Mouse (Mus musculus): ENCODE data around the gene Kif1b. TPM values are rescaled to one million over a fixed set of nuclear protein-coding genes. Genes with fewer than 3 reads are reported as not detected.

The Kif1b gene
- polyA plus RNA-seq, 1 experiment from 2014 or later: 96.4 TPM

DNA sequence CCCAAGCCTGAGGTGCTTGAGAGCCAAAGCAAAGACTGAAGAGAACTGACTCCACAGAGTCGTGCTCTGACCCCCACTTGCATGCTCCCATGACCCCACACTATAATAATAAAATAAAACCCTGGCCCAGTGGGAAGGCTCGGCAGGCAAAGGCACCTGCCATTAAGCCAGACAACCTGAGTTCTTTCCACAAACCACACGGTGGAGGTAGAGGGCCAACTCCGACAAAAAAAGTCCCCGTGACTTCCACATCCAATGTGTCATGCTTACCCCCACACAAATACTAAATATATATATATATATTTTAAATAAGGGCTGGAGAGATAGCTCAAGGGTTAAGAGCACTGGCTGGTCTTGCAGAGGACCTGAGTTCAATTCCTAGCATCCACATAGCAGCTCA is 143.3 kb downstream of the Kif1b start:
- Histone ChIP-seq H3K27ac (ENCODE audit: low read depth, low read length) (no peak overlapping the region), H3K9ac (ENCODE audit: low read length) (no peak overlapping the region), H3K4me1 (replicated peaks; ENCODE audit: control insufficient read depth, insufficient read depth, low read length) (no peaks in the 10 kb centered on the region; the same call in 1 of the 2 replicates), H3K4me2 (ENCODE audit: low read depth, low read length, severe bottlenecking) (no peak overlapping the region), H3K4me3 (ENCODE audit: low read depth, low read length) (no peak overlapping the region), H3K27me3 (ENCODE audit: control insufficient read depth, insufficient read depth, low read length) (no peaks in the 10 kb centered on the region), H3K9me3 (ENCODE audit: control insufficient read depth, low read length) (no peaks in the 10 kb centered on the region), H3K36me3 (ENCODE audit: control insufficient read depth, insufficient read depth, low read length) (peaks cover 6% of the 10 kb centered on the region)
- 73% methylated on average over 5 of the region's 5 CpGs for WGBS
- ATAC-seq (replicated peaks; ENCODE audit: low FRiP score) (no peak), DNase-seq (ENCODE audit: low spot score) (no peak)

DNA sequence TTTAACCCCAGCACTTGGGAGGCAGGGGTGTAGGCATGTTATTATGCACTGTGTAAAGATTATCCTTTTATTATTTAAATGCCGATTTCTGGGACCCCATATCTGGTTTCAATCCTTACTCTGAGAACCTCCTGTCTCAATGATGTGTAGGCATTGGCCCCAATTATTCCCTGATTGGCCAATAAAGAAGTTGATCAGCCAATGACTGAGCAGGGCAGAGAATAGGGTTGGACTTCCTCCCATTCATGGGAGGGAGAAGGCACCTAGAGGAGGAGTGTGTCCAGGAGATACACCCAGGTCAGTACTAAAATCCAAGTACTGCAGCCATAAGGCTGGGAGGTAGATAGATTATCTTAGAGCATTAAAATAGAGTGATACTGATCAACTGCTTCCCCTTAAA is 144.3 kb downstream of the Kif1b start:
- Histone ChIP-seq H3K27ac (ENCODE audit: low read depth, low read length) (no peak overlapping the region), H3K4me1 (replicated peaks; ENCODE audit: control insufficient read depth, insufficient read depth, low read length) (no peaks in the 10 kb centered on the region; the same call in 1 of the 2 replicates), H3K4me3 (ENCODE audit: low read depth, low read length) (no peak overlapping the region), H3K9me3 (ENCODE audit: control insufficient read depth, low read length) (no peaks in the 10 kb centered on the region), H3K9ac (ENCODE audit: low read length) (no peak overlapping the region), H3K4me2 (ENCODE audit: low read depth, low read length, severe bottlenecking) (no peak overlapping the region), H3K27me3 (ENCODE audit: control insufficient read depth, insufficient read depth, low read length) (no peaks in the 10 kb centered on the region), H3K36me3 (ENCODE audit: control insufficient read depth, insufficient read depth, low read length) (peaks cover 6% of the 10 kb centered on the region)
- WGBS: 86% methylated on average over 1 of the region's 1 CpGs
- no peak for DNase-seq (ENCODE audit: low spot score)
- no peak for ATAC-seq (replicated peaks; ENCODE audit: low FRiP score)

DNA sequence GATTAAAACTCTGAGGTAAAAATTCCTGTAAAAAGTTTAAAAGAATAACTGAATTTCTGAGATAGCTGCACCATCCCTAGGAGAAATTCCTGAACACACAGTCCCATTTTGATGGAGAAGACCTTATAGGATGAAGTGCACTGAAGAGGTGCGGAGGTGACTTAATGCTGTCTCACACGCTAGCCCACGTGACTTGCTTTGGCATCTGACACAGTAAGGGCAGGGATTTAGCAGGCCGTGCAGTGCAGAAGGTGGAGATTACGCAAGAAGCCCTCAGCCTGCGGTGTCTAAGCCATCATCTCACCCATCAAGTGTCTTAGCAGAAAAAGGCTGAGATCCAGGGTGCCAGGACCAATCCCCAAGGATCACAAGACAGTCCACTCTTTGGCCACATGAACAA is 146.3 kb downstream of the Kif1b start:
- Histone ChIP-seq H3K4me3 (ENCODE audit: low read depth, low read length) (no peak overlapping the region), H3K27ac (ENCODE audit: low read depth, low read length) (no peak overlapping the region), H3K4me1 (replicated peaks; ENCODE audit: control insufficient read depth, insufficient read depth, low read length) (no peaks in the 10 kb centered on the region; the same call in 1 of the 2 replicates), H3K9me3 (ENCODE audit: control insufficient read depth, low read length) (no peaks in the 10 kb centered on the region), H3K27me3 (ENCODE audit: control insufficient read depth, insufficient read depth, low read length) (no peaks in the 10 kb centered on the region), H3K36me3 (ENCODE audit: control insufficient read depth, insufficient read depth, low read length) (peaks cover 6% of the 10 kb centered on the region), H3K4me2 (ENCODE audit: low read depth, low read length, severe bottlenecking) (no peak overlapping the region), H3K9ac (ENCODE audit: low read length) (no peak overlapping the region)
- DNase-seq (ENCODE audit: low spot score) (no peak), ATAC-seq (replicated peaks; ENCODE audit: low FRiP score) (no peak)
- 94% methylated on average over 6 of the region's 6 CpGs for WGBS

DNA sequence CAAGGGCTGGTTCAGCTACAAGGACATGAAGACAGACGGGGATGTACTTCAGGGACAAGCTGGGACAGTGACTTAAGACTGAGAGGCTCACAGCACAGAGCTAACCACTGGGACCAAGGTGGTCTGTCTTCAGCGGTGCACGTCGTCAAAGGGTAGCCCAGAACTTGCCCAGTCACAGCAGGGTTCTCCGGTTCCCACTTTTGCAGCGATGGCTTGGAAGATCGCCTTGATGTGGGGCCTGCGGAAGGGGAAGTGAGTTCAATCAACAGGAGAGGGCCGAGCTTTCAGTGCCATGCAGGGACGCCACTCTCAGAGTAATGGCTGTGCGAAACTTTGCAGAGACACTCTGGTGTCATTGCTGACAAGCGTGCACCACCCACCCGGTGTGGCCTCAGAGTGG is 147.6 kb downstream of the Kif1b start:
- 93% methylated on average over 13 of the region's 13 CpGs for WGBS
- Histone ChIP-seq H3K4me1 (replicated peaks; ENCODE audit: control insufficient read depth, insufficient read depth, low read length) (no peaks in the 10 kb centered on the region), H3K9me3 (ENCODE audit: control insufficient read depth, low read length) (no peaks in the 10 kb centered on the region), H3K4me3 (ENCODE audit: low read depth, low read length) (no peak overlapping the region), H3K36me3 (ENCODE audit: control insufficient read depth, insufficient read depth, low read length) (peaks cover 17% of the 10 kb centered on the region), H3K9ac (ENCODE audit: low read length) (no peak overlapping the region), H3K27me3 (ENCODE audit: control insufficient read depth, insufficient read depth, low read length) (no peaks in the 10 kb centered on the region), H3K27ac (ENCODE audit: low read depth, low read length) (no peak overlapping the region), H3K4me2 (ENCODE audit: low read depth, low read length, severe bottlenecking) (no peak overlapping the region)
- ATAC-seq (replicated peaks; ENCODE audit: low FRiP score) (no peak), DNase-seq (ENCODE audit: low spot score) (no peak)

DNA sequence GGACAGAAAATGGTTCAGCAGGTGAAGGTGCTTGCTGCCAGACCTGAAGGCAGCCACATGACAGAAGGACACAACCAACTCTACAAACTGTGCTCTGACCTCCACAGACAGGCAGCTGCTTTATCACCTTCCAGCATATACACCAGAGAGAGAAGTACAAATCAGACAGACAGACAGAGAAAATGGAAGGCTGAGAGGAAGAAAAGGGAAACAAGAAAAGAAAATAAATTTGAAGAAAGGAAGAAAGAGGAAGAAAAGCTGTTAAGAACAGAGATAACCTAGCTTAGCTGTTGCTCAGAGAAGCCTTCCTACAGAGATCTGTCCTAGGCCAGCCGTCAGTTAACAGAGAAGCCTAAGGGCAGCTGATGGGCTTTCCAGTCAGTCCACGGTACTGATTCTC is 148.3 kb downstream of the Kif1b start:
- peaks cover 20% of the 10 kb centered on the region for H3K36me3 ChIP-seq (ENCODE audit: control insufficient read depth, insufficient read depth, low read length)
- no peak overlapping the region for H3K27ac ChIP-seq (ENCODE audit: low read depth, low read length)
- H3K27me3 ChIP-seq (ENCODE audit: control insufficient read depth, insufficient read depth, low read length): no peaks in the 10 kb centered on the region
- DNase-seq (ENCODE audit: low spot score) (no peak), ATAC-seq (replicated peaks; ENCODE audit: low FRiP score) (no peak)
- H3K4me1 ChIP-seq (replicated peaks; ENCODE audit: control insufficient read depth, insufficient read depth, low read length): no peaks in the 10 kb centered on the region
- 90% methylated on average over 2 of the region's 2 CpGs for WGBS
- no peak overlapping the region for H3K9ac ChIP-seq (ENCODE audit: low read length)
- H3K4me3 ChIP-seq (ENCODE audit: low read depth, low read length): no peak overlapping the region
- H3K4me2 ChIP-seq (ENCODE audit: low read depth, low read length, severe bottlenecking): no peak overlapping the region
- no peaks in the 10 kb centered on the region for H3K9me3 ChIP-seq (ENCODE audit: control insufficient read depth, low read length)

DNA sequence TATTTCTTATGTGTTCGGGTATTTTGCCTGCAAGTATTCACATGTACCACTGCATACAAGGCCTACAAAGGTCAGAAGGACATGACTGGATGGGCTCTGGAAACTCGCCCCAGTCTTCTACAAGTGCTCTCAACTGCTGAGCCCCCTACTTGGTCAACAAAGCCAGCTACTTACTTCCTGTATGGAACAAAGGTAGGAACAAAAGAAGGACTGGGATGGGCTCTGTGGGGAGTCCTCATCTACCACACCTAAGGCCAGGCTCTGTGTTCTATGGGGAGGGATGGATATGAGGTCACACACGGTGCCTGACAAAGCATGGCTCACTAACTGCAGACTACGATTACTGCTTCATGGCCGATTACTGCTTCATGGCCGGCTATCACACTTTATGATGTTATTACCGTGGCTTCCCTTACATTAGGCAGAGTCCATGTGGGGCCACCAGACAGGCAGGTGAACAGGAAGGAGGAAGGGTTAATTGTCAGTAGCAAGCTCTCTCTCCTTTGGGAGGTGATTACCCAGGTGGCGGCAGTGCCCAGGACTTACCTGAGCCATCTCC is 150.0 kb downstream of the Kif1b start:
- Histone ChIP-seq H3K9ac (ENCODE audit: low read length) (no peak overlapping the region), H3K4me2 (ENCODE audit: low read depth, low read length, severe bottlenecking) (no peak overlapping the region), H3K36me3 (ENCODE audit: control insufficient read depth, insufficient read depth, low read length) (peaks cover 24% of the 10 kb centered on the region), H3K27ac (ENCODE audit: low read depth, low read length) (no peak overlapping the region), H3K4me3 (ENCODE audit: low read depth, low read length) (no peak overlapping the region), H3K4me1 (replicated peaks; ENCODE audit: control insufficient read depth, insufficient read depth, low read length) (no peaks in the 10 kb centered on the region), H3K9me3 (ENCODE audit: control insufficient read depth, low read length) (no peaks in the 10 kb centered on the region), H3K27me3 (ENCODE audit: control insufficient read depth, insufficient read depth, low read length) (no peaks in the 10 kb centered on the region)
- 94% methylated on average over 8 of the region's 8 CpGs for WGBS
- no peak for ATAC-seq (replicated peaks; ENCODE audit: low FRiP score)
- DNase-seq (ENCODE audit: low spot score): no peak

DNA sequence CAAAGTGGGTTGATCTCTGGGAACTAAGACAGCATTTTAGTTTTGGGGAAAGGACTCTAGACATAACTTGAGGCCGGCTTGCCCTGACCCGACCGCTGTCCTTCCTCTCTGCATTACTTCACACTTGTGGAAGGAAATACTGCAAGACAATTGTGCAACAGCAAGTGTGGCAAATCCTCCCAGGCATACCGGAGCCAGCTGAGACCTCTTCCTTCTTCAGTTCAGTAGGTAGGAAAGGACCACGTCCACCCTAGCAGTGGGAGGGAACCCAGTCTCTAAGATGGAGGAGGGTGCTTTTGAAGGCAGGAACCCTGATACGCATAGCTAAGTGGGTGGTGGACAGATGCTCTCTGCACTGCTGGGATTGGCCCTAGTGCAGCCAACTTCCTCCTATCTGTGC is 151.8 kb downstream of the Kif1b start:
- no peaks in the 10 kb centered on the region for H3K27me3 ChIP-seq (ENCODE audit: control insufficient read depth, insufficient read depth, low read length)
- H3K4me1 ChIP-seq (replicated peaks; ENCODE audit: control insufficient read depth, insufficient read depth, low read length): no peaks in the 10 kb centered on the region
- no peak overlapping the region for H3K27ac ChIP-seq (ENCODE audit: low read depth, low read length)
- no peak overlapping the region for H3K9ac ChIP-seq (ENCODE audit: low read length)
- H3K4me3 ChIP-seq (ENCODE audit: low read depth, low read length): no peak overlapping the region
- 95% methylated on average over 6 of the region's 6 CpGs for WGBS
- no peaks in the 10 kb centered on the region for H3K9me3 ChIP-seq (ENCODE audit: control insufficient read depth, low read length)
- no peak overlapping the region for H3K4me2 ChIP-seq (ENCODE audit: low read depth, low read length, severe bottlenecking)
- H3K36me3 ChIP-seq (ENCODE audit: control insufficient read depth, insufficient read depth, low read length): peaks cover 33% of the 10 kb centered on the region
- DNase-seq (ENCODE audit: low spot score): no peak
- ATAC-seq (replicated peaks; ENCODE audit: low FRiP score): no peak

DNA sequence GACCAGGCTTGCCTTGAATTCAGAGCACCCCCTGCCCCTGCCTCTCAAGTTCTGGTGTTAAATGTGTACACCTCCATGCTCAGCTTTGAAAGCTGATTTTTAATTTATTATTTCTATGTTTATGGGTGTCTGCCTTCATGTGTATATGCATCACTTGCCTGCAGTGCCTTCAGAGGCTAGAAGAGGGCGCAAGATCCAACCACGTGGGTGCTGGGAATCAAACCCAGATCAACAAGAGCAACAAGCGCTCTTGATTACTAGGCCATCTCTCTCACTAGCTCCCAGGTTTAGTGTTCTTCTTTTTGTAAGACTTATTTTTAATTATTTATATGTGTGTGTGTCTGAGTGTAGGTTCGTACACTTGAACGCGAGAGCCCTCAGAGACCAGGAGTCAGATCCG is 152.6 kb downstream of the Kif1b start:
- ATAC-seq (replicated peaks; ENCODE audit: low FRiP score): no peak
- Histone ChIP-seq H3K9me3 (ENCODE audit: control insufficient read depth, low read length) (no peaks in the 10 kb centered on the region), H3K27me3 (ENCODE audit: control insufficient read depth, insufficient read depth, low read length) (no peaks in the 10 kb centered on the region), H3K4me2 (ENCODE audit: low read depth, low read length, severe bottlenecking) (no peak overlapping the region), H3K9ac (ENCODE audit: low read length) (no peak overlapping the region), H3K27ac (ENCODE audit: low read depth, low read length) (no peak overlapping the region), H3K36me3 (ENCODE audit: control insufficient read depth, insufficient read depth, low read length) (peaks cover 37% of the 10 kb centered on the region), H3K4me3 (ENCODE audit: low read depth, low read length) (no peak overlapping the region), H3K4me1 (replicated peaks; ENCODE audit: control insufficient read depth, insufficient read depth, low read length) (no peaks in the 10 kb centered on the region)
- 96% methylated on average over 7 of the region's 7 CpGs for WGBS
- DNase-seq (ENCODE audit: low spot score): no peak

DNA sequence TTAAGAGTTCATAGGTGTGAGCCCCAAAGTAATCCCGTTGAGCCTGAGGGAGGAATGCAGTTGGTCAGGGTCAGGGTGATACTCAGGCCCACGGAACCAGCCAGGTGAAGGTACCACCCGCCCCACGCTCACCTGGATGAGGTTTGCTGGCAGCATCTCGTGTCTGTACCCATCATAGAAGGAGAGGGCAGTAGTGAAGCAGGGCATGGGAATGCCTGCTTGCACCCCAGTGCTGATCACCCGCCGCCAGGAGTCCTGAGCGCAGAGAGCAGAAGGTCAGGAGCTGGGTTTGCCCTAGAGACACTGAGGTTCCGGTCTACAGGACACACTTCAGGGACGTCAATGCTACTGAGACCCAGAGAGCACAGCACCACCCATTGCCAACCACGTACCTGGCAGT is 156.8 kb downstream of the Kif1b start:
- H3K4me1 ChIP-seq (replicated peaks; ENCODE audit: control insufficient read depth, insufficient read depth, low read length): no peaks in the 10 kb centered on the region
- ATAC-seq (replicated peaks; ENCODE audit: low FRiP score) (no peak), DNase-seq (ENCODE audit: low spot score) (no peak)
- no peak overlapping the region for H3K4me3 ChIP-seq (ENCODE audit: low read depth, low read length)
- 93% methylated on average over 11 of the region's 11 CpGs for WGBS
- peaks cover 28% of the 10 kb centered on the region for H3K36me3 ChIP-seq (ENCODE audit: control insufficient read depth, insufficient read depth, low read length)
- no peaks in the 10 kb centered on the region for H3K27me3 ChIP-seq (ENCODE audit: control insufficient read depth, insufficient read depth, low read length)
- H3K27ac ChIP-seq (ENCODE audit: low read depth, low read length): no peak overlapping the region
- H3K4me2 ChIP-seq (ENCODE audit: low read depth, low read length, severe bottlenecking): no peak overlapping the region
- no peak overlapping the region for H3K9ac ChIP-seq (ENCODE audit: low read length)
- H3K9me3 ChIP-seq (ENCODE audit: control insufficient read depth, low read length): no peaks in the 10 kb centered on the region
